Mouse (Mus musculus): ENCODE results near the gene Cryga.
"Not testable (repeated sequence)": the region's sequence is repeated elsewhere in the genome, so short reads cannot be mapped to it uniquely, and the experiment has no call there.

Cryga gene

DNA sequence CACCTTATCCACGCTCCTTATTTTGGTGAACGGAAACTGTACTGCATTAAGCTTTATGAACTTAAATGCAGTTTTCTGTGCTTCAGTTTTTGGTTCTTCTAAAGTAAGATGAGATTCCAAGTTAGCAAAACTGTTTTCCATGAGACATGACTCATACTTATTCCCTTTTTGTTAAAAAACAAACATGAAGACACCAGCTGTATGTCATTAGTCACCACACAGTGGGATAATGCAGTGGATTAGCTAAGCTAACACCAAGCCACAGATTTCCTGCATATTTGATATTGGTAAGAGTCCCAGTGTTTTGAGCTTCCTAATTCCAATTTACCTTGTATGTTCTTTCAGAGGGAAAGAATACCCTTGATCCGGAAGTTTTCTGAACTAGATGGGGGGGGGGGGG lies 11.6 kb downstream of the Cryga start:
- in situ Hi-C loops (cut with MboI, MseI) = no loop called here

DNA sequence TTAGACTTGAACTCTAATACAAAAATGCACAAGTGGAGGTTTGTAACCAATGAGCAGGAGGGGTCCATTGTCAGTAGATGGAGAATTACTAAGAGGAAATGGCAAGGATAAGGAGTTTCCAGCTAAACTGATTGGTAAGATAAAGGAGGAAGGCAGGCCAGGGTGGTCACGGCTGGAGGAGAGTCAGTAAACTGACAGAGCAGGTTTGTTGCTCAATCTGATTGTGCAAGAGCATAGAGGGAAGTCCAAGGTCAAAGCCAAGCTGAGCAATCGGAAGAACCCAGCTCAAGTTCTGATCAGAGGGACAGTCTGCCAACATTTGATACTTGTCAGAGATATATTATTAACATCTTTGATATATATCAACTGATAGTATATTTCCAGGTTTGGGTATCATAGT lies 12.8 kb downstream of the Cryga start:
- in situ Hi-C loops (cut with MboI, MseI) = no loop called here

GRCm38 (mm10) chr1:65088567-65089356 lies 14.4 kb downstream of the Cryga start:
- in situ Hi-C loops (cut with MboI, MseI) = no loop called here

- in situ Hi-C loops (cut with MboI, MseI) = no loop called here
Observed at GRCm38 (mm10) chr1:65082188-65082587, 21.0 kb downstream of the Cryga start, which contains the start of gene Crygb. TSS of gene Crygb (minus strand) at chr1:65082288.

DNA sequence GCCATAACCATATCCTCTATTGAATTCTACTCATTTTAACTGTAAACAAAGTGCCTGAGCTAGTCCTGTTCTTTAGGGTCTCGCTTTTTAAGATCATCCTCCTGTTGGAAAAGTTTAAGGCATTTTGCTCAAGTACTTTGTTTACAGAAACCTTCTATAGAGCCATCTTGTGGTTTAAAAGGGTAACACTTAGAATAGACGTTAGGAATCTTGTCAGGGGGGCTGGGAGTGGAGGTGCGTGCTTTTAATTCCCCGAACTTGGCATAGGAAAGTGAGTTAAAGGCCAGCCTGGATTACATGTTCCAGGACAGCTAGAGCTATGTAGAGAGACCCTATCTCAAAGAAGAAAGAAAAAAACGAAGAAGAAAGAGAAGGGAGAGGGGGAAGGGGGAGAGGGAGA lies 27.6 kb downstream of the Cryga start:
- in situ Hi-C loops (cut with MboI, MseI) = no loop called here

- in situ Hi-C loops (cut with MboI, MseI) = no loop called here
Observed at GRCm38 (mm10) chr1:65073589-65073988, 29.6 kb downstream of the Cryga start, which contains the start of gene Crygc. TSS of gene Crygc (minus strand) at chr1:65073689.

DNA sequence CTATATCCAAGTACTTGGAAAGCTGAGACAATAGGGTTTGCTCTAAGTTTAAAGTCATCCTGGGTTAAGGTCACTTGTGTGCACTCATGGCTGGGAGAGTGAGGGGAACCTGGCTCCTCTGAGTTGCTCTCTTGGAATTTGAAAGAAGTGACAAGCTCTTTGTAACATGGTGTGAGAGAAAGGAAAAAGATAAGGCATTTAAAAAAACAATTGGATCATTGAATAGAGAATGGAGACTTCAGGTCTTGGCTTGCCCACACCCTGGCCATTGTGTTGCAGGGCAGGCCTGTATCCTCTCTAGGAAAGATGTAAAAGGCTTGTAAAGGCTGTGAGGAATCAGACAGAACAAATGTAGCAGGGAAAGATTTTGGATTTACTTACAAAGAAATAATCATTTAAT lies 35.3 kb downstream of the Cryga start:
- in situ Hi-C loops (cut with MboI, MseI) = no loop called here

DNA sequence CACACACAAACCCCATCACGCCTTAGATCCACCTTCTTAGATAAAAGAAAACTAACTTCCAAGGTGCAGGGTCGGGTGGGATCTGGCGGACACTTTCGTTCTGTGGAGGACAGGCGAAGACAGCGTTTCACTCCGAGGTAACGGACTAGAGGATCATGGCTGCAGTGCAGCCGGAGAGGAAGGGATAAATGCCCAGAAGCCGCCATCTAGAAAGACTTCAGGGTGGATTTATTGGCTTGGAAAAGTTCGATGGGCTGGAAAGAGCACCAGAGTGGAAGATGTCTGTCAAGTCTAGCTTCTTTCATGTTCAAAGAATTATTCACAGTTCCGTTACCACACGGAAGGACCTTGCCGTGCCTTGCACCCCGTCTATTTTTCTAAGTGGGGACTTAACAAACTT lies 39.0 kb downstream of the Cryga start:
- in situ Hi-C loops (cut with MboI, MseI) = no loop called here

DNA sequence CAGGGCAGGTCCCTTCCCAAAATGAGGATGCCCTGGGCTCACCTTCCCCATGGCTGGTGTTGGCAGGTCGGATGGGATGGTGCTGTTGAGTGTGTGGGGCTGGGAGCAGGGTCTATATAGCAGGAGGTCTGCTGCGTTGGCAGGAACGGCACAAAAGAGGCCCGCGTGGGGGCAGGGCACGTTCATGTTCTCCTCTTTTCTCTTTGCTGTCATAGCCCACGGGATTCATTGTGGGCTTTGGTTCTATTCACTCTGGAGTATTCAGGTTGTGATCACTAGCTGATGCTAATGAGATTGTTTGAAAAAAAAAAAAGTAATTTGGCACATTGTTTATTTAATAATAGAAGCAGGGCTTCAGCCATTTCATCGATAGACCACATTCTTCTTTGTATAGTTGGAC lies 39.8 kb downstream of the Cryga start, which contains the start of gene Crygd:
Gene Crygd, minus strand, starts transcription at position 101 of the 400 bp plus-strand sequence.
- in situ Hi-C loops (cut with MboI, MseI) = no loop called here

DNA sequence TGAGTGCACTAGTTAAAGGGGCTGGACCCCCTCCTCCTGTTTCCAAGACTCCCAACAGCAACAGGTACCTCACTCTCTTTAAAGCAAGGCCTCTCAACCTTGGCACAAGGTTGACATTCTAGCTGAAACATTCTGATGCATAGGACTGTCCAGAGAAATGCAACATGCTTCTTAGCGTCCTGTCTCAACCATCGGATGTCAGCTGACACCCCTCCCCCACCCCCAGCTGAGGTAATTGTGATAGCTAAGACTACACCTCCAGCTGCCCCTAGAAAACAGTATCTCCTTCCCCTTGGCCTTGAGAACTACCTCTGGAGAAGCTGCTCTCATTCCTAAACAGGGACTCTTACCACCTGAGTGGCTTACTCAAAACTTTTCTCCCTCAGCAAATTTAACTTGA lies 51.0 kb downstream of the Cryga start:
- in situ Hi-C loops (cut with MboI, MseI) = no loop called here

DNA sequence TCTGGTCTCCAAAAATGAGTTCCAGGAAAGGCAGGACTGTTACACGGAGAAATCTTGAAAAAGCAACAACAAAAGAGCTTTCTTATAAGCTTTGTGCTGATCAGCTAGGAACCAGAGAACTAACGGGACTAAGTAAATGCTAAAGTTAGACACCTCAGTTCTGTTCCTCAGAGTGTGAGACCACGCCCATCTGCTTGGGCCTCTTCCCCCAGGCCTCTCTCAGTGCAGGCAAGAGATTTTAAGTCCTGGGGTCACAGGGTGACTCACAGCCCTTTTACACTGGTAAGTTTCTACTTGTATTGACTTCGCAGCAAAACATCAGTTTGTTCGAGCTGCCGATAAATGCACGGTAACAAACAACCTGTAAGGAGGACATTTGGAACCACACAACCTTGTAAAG lies 51.5 kb downstream of the Cryga start:
- in situ Hi-C loops (cut with MboI, MseI) = no loop called here

DNA sequence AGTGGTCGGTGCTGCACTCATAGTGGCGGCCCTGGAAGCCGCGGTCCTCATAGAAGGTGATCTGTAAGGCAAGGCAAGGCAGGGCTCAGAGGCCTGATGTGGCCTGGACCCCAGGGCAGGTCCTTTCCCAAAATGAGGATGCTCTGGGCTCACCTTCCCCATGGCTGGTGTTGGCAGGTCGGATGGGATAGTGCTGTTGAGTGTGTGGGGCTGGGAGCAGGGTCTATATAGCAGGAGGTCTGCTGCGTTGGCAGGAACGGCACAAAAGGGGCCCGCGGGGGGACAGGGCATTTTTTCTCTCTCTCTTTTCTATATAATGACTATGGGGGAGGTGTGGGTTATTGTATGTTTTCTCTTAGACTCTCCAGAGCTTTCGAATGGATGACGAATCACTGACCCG lies 52.2 kb downstream of the Cryga start, which contains the start of gene Cryge:
Gene Cryge, minus strand, starts transcription at position 198 of the 400 bp plus-strand sequence.
- in situ Hi-C loops (cut with MboI, MseI) = not testable (repeated sequence)

Data from regulatory T cell (primary cell).